Mouse (Mus musculus): ENCODE results near the gene Adgrf4.

The Adgrf4 gene

DNA sequence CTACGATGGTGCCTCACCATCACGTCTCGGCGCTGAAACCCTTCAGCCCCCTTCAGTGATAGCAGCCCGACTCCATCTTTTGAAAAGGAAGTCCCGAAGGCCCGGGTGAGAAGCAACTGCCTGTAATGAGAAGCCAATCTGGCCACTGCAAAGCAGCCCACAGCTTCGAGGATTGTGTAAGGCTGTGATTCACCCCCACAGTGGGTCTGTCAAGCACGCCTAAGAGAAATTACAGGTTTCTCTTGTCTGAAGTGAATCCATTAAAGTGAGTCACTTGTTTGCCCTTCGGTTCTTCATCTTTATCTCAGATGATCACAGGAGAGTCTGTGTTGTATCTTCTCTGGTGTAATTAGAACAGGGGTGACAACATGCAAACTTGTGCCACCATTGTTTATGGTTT is at the start of gene Adgrf4:
Gene Adgrf4 (minus strand): TSS at position 149 of the 400 bp plus-strand sequence.
- DNase-seq (ENCODE audit: extremely low spot score, low read depth, low spot score), result no peak

DNA sequence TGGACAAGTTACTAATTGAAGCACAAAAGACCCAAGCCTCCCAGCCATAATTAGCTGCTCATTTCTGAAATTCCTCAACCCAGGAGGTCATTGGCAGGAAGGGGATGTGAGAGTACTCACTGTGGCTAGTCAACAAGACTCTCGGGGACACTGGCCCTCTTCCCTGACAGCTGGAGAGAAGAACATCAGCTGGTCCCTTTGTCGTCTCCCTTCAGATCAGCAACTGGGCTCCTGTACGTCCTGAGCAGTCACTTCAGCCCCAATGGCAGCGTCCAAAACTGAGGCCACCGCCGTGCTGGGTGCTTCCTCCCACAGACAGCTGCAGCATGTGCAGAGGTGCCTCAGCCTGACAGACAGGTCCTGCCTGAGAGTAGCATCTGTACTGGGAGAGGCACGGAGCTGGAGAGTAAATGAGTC is 49.7 kb upstream of the Adgrf4 start, which contains the start of gene Adgrf2:
Gene Adgrf2 (minus strand): TSS at position 379 of the 417 bp plus-strand sequence.
- no peak for DNase-seq (ENCODE audit: extremely low spot score, low read depth, low spot score)

DNA sequence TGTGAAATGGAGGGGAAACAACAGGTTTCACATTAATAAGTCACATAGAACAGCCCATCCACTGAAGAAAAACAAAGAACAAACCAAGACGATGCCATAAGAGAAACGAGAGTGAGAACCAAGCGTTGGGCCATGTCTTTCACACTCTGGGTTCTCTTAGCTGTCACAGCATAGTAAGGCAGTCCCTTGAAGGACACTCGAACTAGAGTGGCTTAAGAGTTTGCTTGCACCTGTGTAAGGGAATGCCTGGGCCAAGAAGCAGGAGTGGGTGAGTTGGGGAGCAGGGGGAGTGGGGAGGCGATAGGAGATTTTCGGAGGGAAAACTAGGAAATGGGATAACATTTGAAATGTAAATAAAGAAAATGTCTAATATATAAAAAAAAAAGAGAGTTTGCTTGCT is 46.7 kb upstream of the Adgrf4 start:
- DNase-seq (ENCODE audit: extremely low spot score, low read depth, low spot score), result no peak

GRCm38 (mm10) chr17:42717161-42717560 is 25.1 kb upstream of the Adgrf4 start:
- DNase-seq (ENCODE audit: extremely low spot score, low read depth, low spot score), result no peak

GRCm38 (mm10) chr17:42714991-42715390 is 22.9 kb upstream of the Adgrf4 start:
- DNase-seq (ENCODE audit: extremely low spot score, low read depth, low spot score), result no peak

- DNase-seq (ENCODE audit: extremely low spot score, low read depth, low spot score), result no peak
Measured at GRCm38 (mm10) chr17:42710717-42711116, 18.6 kb upstream of the Adgrf4 start.

DNA sequence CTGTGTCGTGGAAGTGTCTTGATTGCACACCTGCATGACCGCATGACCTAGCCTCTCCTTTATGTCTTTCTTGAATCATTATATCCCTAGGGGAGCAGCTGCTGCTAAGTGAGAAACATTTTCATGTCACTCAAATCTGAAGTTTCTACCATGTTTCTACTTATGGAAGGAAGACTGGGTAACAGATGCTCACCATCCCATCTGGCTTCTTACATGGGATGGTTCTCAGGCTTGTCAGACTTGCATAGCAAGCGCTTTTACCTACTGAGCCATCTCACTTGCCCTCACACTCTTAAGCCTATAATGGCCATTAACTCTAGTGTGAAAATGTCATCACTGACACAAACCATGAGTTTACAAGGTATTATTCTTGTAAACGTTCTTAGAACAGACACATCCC is 13.5 kb upstream of the Adgrf4 start:
- DNase-seq (ENCODE audit: extremely low spot score, low read depth, low spot score), result no peak

GRCm38 (mm10) chr17:42702198-42702597 is 10.1 kb upstream of the Adgrf4 start:
- DNase-seq (ENCODE audit: extremely low spot score, low read depth, low spot score), result no peak

DNA sequence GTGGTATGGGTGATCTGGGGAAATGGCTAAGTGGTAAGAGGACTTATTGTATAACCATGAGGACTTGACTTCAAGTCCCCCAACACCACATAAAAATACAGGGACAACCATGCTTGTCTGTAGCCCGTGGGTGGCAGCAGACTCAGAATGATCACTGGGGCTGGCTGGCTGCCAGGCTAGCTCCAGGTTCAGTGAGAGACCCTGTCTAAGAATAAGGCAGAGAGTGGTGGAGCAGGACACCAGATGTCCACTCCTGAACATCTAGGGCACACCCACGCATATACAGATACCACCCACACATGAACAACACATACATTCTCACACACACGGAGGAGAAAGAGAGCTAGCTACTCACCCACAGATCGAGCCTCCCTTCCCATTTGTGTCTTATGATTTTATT is 2.6 kb upstream of the Adgrf4 start:
- DNase-seq (ENCODE audit: extremely low spot score, low read depth, low spot score), result no peak

- DNase-seq (ENCODE audit: extremely low spot score, low read depth, low spot score), result no peak
Measured at GRCm38 (mm10) chr17:42690531-42690930, 1.6 kb downstream of the Adgrf4 start.

GRCm38 (mm10) chr17:42658634-42659422 is 33.3 kb downstream of the Adgrf4 start:
- DNase-seq (ENCODE audit: extremely low spot score, low read depth, low spot score), result peak; percentile 44

DNA sequence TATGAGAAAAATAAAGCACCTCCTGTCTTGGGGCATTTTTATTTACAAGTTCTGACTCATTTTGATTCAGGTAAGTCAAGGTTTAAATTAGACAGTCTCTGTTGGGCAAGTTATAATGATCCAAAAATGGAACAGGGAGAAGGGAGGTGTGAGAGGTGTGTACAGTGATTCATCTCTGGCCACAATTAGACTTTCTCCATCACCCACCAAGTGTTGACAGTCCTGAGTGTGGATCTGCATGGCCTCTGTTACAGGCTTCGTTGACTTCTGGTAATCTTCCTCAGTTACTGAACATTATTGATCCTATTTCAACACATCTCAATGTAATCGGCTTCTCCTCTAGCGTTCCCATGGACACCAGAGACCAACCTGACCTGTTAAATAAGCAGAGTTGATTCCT is 48.7 kb downstream of the Adgrf4 start:
- no peak for DNase-seq (ENCODE audit: extremely low spot score, low read depth, low spot score)

DNA sequence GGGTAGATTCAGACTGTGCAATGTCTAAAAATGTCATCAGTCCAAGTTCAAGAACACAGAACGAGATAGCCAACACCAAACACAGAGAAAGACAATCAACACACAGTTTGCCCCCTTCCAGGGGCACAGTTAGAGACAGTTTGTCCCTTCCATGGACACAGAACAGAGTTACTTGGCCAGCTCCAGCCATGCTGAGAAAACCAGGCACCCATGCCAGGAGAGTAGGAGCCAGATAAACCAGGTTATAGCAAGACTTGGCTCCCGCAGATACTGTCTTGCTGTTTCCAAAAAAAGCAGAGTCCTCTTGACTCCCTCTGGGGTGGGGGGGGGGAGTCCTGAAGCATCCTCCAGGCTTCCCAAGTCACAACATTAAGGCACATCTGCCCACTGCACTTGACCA is 61.9 kb downstream of the Adgrf4 start:
- no peak for DNase-seq (ENCODE audit: extremely low spot score, low read depth, low spot score)

DNA sequence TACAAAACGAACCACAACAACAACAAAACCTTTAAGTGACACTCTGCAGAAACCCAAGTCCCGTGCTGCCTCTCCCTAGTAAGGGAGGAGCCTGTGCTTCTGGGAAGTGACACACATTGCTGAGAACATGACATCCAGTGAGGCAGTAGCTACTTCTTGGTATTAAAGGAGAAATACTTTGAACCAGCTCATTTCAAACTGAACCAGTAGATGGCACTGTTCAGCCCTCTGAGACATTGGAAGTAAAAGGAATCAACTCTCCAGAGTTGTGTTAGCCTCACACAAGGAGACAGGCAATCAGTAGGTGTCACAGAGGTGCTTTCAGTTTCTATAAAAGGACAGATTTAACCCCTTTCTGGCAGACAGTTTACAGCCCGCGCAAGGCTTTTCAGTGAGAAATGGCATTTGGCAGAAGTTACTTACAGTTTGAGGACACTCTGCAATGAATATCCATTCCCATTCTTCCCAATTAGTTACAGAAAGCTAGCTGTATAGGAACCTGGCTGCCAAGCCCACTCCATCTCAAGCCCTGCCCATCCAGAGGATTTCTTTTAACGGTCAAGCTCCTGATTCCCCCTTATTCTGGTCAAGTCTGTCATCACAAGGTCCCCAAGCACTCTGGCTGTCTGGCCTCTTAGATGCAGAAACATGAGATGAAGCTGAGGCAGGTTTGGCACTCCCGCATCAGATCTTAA is 78.9 kb downstream of the Adgrf4 start:
- DNase-seq (ENCODE audit: extremely low spot score, low read depth, low spot score), result peak; percentile 52

DNA sequence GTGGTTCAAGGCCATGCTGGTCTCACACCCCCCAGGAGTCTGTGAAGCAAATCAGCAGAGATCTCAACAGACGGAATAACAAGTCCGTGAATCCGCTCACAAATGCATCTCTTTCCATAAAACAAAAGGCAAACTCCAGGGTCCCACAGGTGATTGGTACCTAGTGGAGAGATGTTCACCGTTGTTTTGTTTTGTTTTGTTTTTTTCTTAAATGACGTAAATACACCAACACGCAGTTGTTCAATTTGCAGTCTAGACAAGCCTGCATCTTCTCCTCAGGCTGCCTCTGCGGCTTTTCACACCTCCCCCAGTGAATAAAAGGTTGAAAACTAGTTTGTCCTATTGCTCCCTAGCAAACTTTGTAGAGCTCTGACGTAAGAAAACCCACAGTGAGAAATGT is 80.8 kb downstream of the Adgrf4 start, which contains the start of gene Opn5:
Gene Opn5 (minus strand): TSS at position 101 of the 400 bp plus-strand sequence.
- DNase-seq (ENCODE audit: extremely low spot score, low read depth, low spot score), result no peak

- DNase-seq (ENCODE audit: extremely low spot score, low read depth, low spot score), result no peak
Measured at GRCm38 (mm10) chr17:42608270-42608669, 83.8 kb downstream of the Adgrf4 start.

All from hindlimb bud, embryonic 11.5 days (tissue).